Mouse (Mus musculus) MEL (cell line): Measurements from ENCODE around the gene Gm5114. TPM values are rescaled to one million over a fixed set of nuclear protein-coding genes. Genes with fewer than 3 reads are reported as not detected.
"Not testable (repeated sequence)": the region's sequence is repeated elsewhere in the genome, so short reads cannot be mapped to it uniquely, and the experiment has no call there.

Experiments
- DNase-seq: peaks from one replicate; pipeline ENCODE4 v3.0.0; 2011; ENCODE audit warnings: low read depth, low spot score
- H3K27ac ChIP-seq: 2 replicates; pipeline ENCODE4 v1.5.1; 2012; ENCODE audit warnings: low read depth, mild to moderate bottlenecking, control low read depth, low read length, moderate library complexity; ENCODE audit not compliant: control insufficient read depth
- H3K27me3 ChIP-seq, 2 experiments: fragments of 150-350 bp in 1 of 2; sonication (generic) in 1 of 2; 2 replicates each; pipeline ENCODE4 v1.6.1; 2012; ENCODE audit warnings: low read length in 2 of 2, mild to moderate bottlenecking in 2 of 2, improper control_type of control experiment in 1 of 2, moderate library complexity in 1 of 2; ENCODE audit not compliant: insufficient read depth in 2 of 2, control insufficient read depth in 1 of 2
- H3K36me3 ChIP-seq, 2 experiments: 2 replicates each; pipeline ENCODE4 v1.6.1; 2012 to 2014; ENCODE audit warnings: low read length in 2 of 2, improper control_type of control experiment in 1 of 2, inconsistent platforms in 1 of 2, mild to moderate bottlenecking in 1 of 2; ENCODE audit not compliant: insufficient read depth in 2 of 2, control insufficient read depth in 1 of 2
- H3K4me1 ChIP-seq, 2 experiments: fragments of 150-350 bp in 1 of 2; sonication (generic) in 1 of 2; 2 replicates each; pipeline ENCODE4 v1.6.1; 2012; ENCODE audit warnings: low read length in 2 of 2, improper control_type of control experiment in 1 of 2, mild to moderate bottlenecking in 1 of 2; ENCODE audit not compliant: insufficient read depth in 2 of 2, control insufficient read depth in 1 of 2
- H3K4me3 ChIP-seq, 2 experiments: fragments of 150-350 bp in 1 of 2; sonication (generic) in 1 of 2; 2 replicates each; pipeline ENCODE4 v1.5.1; 2012; ENCODE audit warnings: low read depth in 2 of 2, low read length in 2 of 2, mild to moderate bottlenecking in 2 of 2, moderate library complexity in 2 of 2, control low read depth in 1 of 2, improper control_type of control experiment in 1 of 2; ENCODE audit not compliant: control insufficient read depth in 1 of 2, insufficient read depth in 1 of 2
- H3K79me2 ChIP-seq: 2 replicates; pipeline ENCODE4 v1.6.1; 2012; ENCODE audit warnings: mild to moderate bottlenecking, low read length, moderate library complexity; ENCODE audit not compliant: control insufficient read depth, poor library complexity, insufficient read depth
- H3K9ac ChIP-seq: 2 replicates; pipeline ENCODE4 v1.6.1; 2012; ENCODE audit warnings: low read depth, mild to moderate bottlenecking, control low read depth, low read length, moderate library complexity; ENCODE audit not compliant: control insufficient read depth, poor library complexity, severe bottlenecking
- H3K9me3 ChIP-seq: fragments of 150-350 bp; sonication (generic); replicated peaks from 2 replicates; pipeline ENCODE4 v1.6.1; 2012; ENCODE audit warnings: mild to moderate bottlenecking, low read length, improper control_type of control experiment, moderate library complexity; ENCODE audit not compliant: insufficient read depth
- CHD1 ChIP-seq: IDR thresholded peaks from 2 replicates; pipeline ENCODE4 v1.6.1; 2012; ENCODE audit warnings: low read depth, mild to moderate bottlenecking, inconsistent platforms, low read length, improper control_type of control experiment
- CTCF ChIP-seq, 3 experiments: IDR thresholded peaks in 2 of 3; conservative IDR thresholded peaks in 1 of 3; 2 replicates each; pipeline ENCODE4 v1.5.1; 2011 to 2012; ENCODE audit warnings: low read length in 3 of 3, low read depth in 2 of 3, mild to moderate bottlenecking in 2 of 3, improper control_type of control experiment in 1 of 3, inconsistent platforms in 1 of 3, mixed read lengths in 1 of 3, moderate library complexity in 1 of 3; ENCODE audit not compliant: control insufficient read depth in 1 of 3, insufficient read depth in 1 of 3, poor library complexity in 1 of 3, severe bottlenecking in 1 of 3
- ELF1 ChIP-seq: IDR thresholded peaks from 2 replicates; pipeline ENCODE4 v1.6.1; 2014; ENCODE audit warnings: low read depth, mild to moderate bottlenecking, inconsistent platforms, low read length, improper control_type of control experiment, moderate library complexity
- GATA1 ChIP-seq: IDR thresholded peaks from 2 replicates; pipeline ENCODE4 v1.6.1; 2011; ENCODE audit warnings: low read depth, low read length, improper control_type of control experiment
- HCFC1 ChIP-seq: IDR thresholded peaks from 2 replicates; pipeline ENCODE4 v1.6.1; 2012; ENCODE audit warnings: low read depth, mild to moderate bottlenecking, inconsistent platforms, low read length, improper control_type of control experiment, moderate library complexity
- JUND ChIP-seq: IDR thresholded peaks from 2 replicates; pipeline ENCODE4 v1.6.1; 2011; ENCODE audit warnings: low read depth, mild to moderate bottlenecking, improper control_type of control experiment, low read length
- KAT2A ChIP-seq: conservative IDR thresholded peaks from 2 replicates; pipeline ENCODE4 v1.6.1; 2012; ENCODE audit warnings: low read depth, low read length, improper control_type of control experiment, inconsistent platforms
- MAFK ChIP-seq: IDR thresholded peaks from 2 replicates; pipeline ENCODE4 v1.6.1; 2011; ENCODE audit warnings: low read depth, mild to moderate bottlenecking, low read length, improper control_type of control experiment, borderline replicate concordance
- MAX ChIP-seq: IDR thresholded peaks from 2 replicates; pipeline ENCODE4 v1.6.1; 2011; ENCODE audit warnings: low read length, improper control_type of control experiment
- MAZ ChIP-seq: IDR thresholded peaks from 2 replicates; pipeline ENCODE4 v1.6.1; 2012; ENCODE audit warnings: low read depth, mild to moderate bottlenecking, inconsistent platforms, low read length, improper control_type of control experiment
- MEF2A ChIP-seq: IDR thresholded peaks from 2 replicates; pipeline ENCODE4 v1.6.1; 2014; ENCODE audit warnings: low read depth, mild to moderate bottlenecking, inconsistent platforms, low read length, improper control_type of control experiment; ENCODE audit not compliant: poor library complexity, insufficient replicate concordance, severe bottlenecking; ENCODE audit errors: extremely low read depth
- MXI1 ChIP-seq: IDR thresholded peaks from 2 replicates; pipeline ENCODE4 v1.6.1; 2011; ENCODE audit warnings: mild to moderate bottlenecking, low read depth, low read length, improper control_type of control experiment
- MYB ChIP-seq: IDR thresholded peaks from 2 replicates; pipeline ENCODE4 v1.6.1; 2011; ENCODE audit warnings: mild to moderate bottlenecking, low read depth, low read length, improper control_type of control experiment
- NELFE ChIP-seq: IDR thresholded peaks from 2 replicates; pipeline ENCODE4 v1.6.1; 2011; ENCODE audit warnings: low read depth, low read length, improper control_type of control experiment
- NRF1 ChIP-seq: IDR thresholded peaks from 2 replicates; pipeline ENCODE4 v1.6.1; 2014; ENCODE audit warnings: low read depth, mild to moderate bottlenecking, inconsistent platforms, low read length, improper control_type of control experiment, moderate library complexity; ENCODE audit not compliant: poor library complexity, insufficient read depth, severe bottlenecking
- POLR2A ChIP-seq, 2 experiments: IDR thresholded peaks; 2 replicates each; pipeline ENCODE4 v1.6.1; 2011 to 2012; ENCODE audit warnings: low read length in 2 of 2, mild to moderate bottlenecking in 2 of 2, control low read depth in 1 of 2, improper control_type of control experiment in 1 of 2, low read depth in 1 of 2, moderate library complexity in 1 of 2; ENCODE audit not compliant: control insufficient read depth in 1 of 2, insufficient read depth in 1 of 2, poor library complexity in 1 of 2
- POLR2AphosphoS5 ChIP-seq: IDR thresholded peaks from 2 replicates; pipeline ENCODE4 v1.6.1; 2012; ENCODE audit warnings: low read depth, borderline replicate concordance, mild to moderate bottlenecking, inconsistent platforms, low read length, moderate library complexity, mixed read lengths
- SIN3A ChIP-seq: IDR thresholded peaks from 2 replicates; pipeline ENCODE4 v1.6.1; 2012; ENCODE audit warnings: low read length, improper control_type of control experiment, inconsistent platforms
- SMC3 ChIP-seq: IDR thresholded peaks from 2 replicates; pipeline ENCODE4 v1.6.1; 2011; ENCODE audit warnings: low read depth, low read length, improper control_type of control experiment
- TBP ChIP-seq: IDR thresholded peaks from 2 replicates; pipeline ENCODE4 v1.8.0; 2011; ENCODE audit warnings: low read depth, low read length, improper control_type of control experiment
- UBTF ChIP-seq: IDR thresholded peaks from 2 replicates; pipeline ENCODE4 v1.6.1; 2012; ENCODE audit warnings: low read depth, mild to moderate bottlenecking, inconsistent platforms, low read length, improper control_type of control experiment, moderate library complexity, borderline replicate concordance; ENCODE audit not compliant: insufficient read depth
- USF1 ChIP-seq: IDR thresholded peaks from 2 replicates; pipeline ENCODE4 v1.6.1; 2014; ENCODE audit warnings: low read depth, mild to moderate bottlenecking, inconsistent platforms, low read length, improper control_type of control experiment, moderate library complexity
- USF2 ChIP-seq, 2 experiments: IDR thresholded peaks; 2 replicates each; pipeline ENCODE4 v1.6.1; 2011 to 2012; ENCODE audit warnings: improper control_type of control experiment in 2 of 2, low read length in 2 of 2, borderline replicate concordance in 1 of 2, inconsistent platforms in 1 of 2, low read depth in 1 of 2, mild to moderate bottlenecking in 1 of 2; ENCODE audit not compliant: insufficient read depth in 1 of 2
- ZC3H11A ChIP-seq: IDR thresholded peaks from 2 replicates; pipeline ENCODE4 v1.6.1; 2012; ENCODE audit warnings: low read depth, mild to moderate bottlenecking, inconsistent platforms, low read length, improper control_type of control experiment
- ZMIZ1 ChIP-seq: IDR thresholded peaks from 2 replicates; pipeline ENCODE4 v1.6.1; 2012; ENCODE audit warnings: low read depth, mild to moderate bottlenecking, inconsistent platforms, low read length, improper control_type of control experiment, moderate library complexity
- polyA plus RNA-seq, 2 experiments: library from polyadenylated mRNA; stranded (reverse) in 1 of 2; unstranded in 1 of 2; fragments of >175 nt in 1 of 2; fragments of >200 nt in 1 of 2; gene quantifications; 2 replicates each; pipeline versions ENCODE4 v1.2.1 to v1.2.4; 2012; ENCODE audit warnings: low replicate concordance in 2 of 2, low read depth in 1 of 2; ENCODE audit not compliant: insufficient read length in 2 of 2, insufficient read depth in 1 of 2, missing spikeins in 1 of 2
- total RNA-seq: library from RNA; depleted of rRNA; stranded (reverse); fragments of 300-350 nt; gene quantifications from 2 replicates; pipeline ENCODE4 v1.2.3, GENCODE M21; 2012; rRNA removed

Gene Gm5114
- not detected in 2 replicates for total RNA-seq
- not detected for polyA plus RNA-seq

- not testable (repeated sequence) for H3K4me1 ChIP-seq, H3K9me3 ChIP-seq, H3K27ac ChIP-seq, H3K79me2 ChIP-seq, DNase-seq, H3K36me3 ChIP-seq, H3K9ac ChIP-seq, H3K4me3 ChIP-seq, H3K27me3 ChIP-seq
Observed at GRCm38 (mm10) chr7:39413060-39413459, at the start of gene Gm5114. Gene Gm5114 (minus strand): TSS chr7:39413160.

GRCm38 (mm10) chr7:39455806-39456205 is 42.8 kb upstream of the Gm5114 start:
- Histone ChIP-seq H3K27me3 (no peaks in the 10 kb centered on the region), H3K79me2 (no peaks in the 10 kb centered on the region), H3K36me3 (no peaks in the 10 kb centered on the region), H3K9ac (no peak overlapping the region), H3K27ac (no peak overlapping the region), H3K9me3 (no peaks in the 10 kb centered on the region), H3K4me1 (no peaks in the 10 kb centered on the region), H3K4me3 (no peak overlapping the region)
- TF ChIP-seq SIN3A (peak; percentile 95), ZMIZ1 (no peak), HCFC1 (no peak), ELF1 (no peak), TBP (no peak), KAT2A (no peak), SMC3 (no peak), MXI1 (peak; percentile 95), USF1 (no peak), ZC3H11A (no peak), POLR2A (IDR thresholded peaks at IDR 0.05; ENCODE audit: control insufficient read depth in 1 of 2, insufficient read depth in 1 of 2, low read depth in 1 of 2, low read length in 2 of 2, poor library complexity in 1 of 2) (no peak), NELFE (no peak), CHD1 (no peak), UBTF (no peak), POLR2AphosphoS5 (no peak), MAZ (no peak), GATA1 (no peak), MAX (no peak), MYB (no peak), JUND (no peak), CTCF (IDR thresholded peaks at IDR 0.05 in 2 of 3, conservative IDR thresholded peaks at IDR 0.05 in 1 of 3; ENCODE audit: control insufficient read depth in 1 of 3, insufficient read depth in 1 of 3, low read depth in 2 of 3, low read length in 3 of 3, poor library complexity in 1 of 3, severe bottlenecking in 1 of 3) (0 out of 6 replicates have a peak, but pooled peaks of 1 of the 3 experiments have one; percentile 2), USF2 (IDR thresholded peaks at IDR 0.05; ENCODE audit: borderline replicate concordance in 1 of 2, insufficient read depth in 1 of 2, low read depth in 1 of 2, low read length in 2 of 2) (no peak), NRF1 (no peak), MAFK (no peak), MEF2A (no peak)
- peak; percentile 78 for DNase-seq
